Mouse (Mus musculus): ENCODE results near the gene Rtp2.

The Rtp2 gene

GRCm38 (mm10) chr16:23890151-23890550 lies 42.0 kb downstream of the Rtp2 start:
- no peak for DNase-seq (ENCODE audit: low read depth)

- no peak for DNase-seq (ENCODE audit: low read depth)
Measured at GRCm38 (mm10) chr16:23887910-23888579, 44.1 kb downstream of the Rtp2 start.

DNA sequence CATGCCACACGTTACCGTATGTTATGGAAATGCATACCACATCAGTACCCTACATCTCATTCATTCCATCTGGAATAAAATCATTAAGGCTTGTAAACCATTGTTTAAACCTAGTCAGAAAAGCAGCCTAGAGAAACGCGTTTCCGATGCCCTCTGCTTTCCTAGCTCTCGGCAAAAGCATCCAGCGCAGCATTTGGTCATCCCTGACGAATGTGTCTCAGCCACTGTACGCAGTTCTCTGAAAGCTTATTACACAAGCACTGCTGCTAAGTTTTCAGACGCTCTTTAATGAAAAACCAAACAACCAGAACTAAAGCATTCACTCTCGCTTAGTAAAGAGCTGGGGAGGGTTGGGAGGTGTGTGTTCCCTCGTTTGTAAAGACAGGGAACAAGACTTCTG lies 47.1 kb downstream of the Rtp2 start:
- no peak for DNase-seq (ENCODE audit: low read depth)
